Comparison of ENCODE assay signal across 22 mouse cellular contexts in genomic region chr16:67509079-67509478, GRCm38 (mm10).
DNase-seq lines count a peak whose midpoint lies in the region; ATAC-seq and TF ChIP-seq lines count a peak whose summit lies in the region.
"Had no signal": no experiment of that assay in that cellular context is flagged by ENCODE, and none has a peak within 500 bp of the region (broad histone marks: within the 10 kb centered on the region; RNA-seq: fewer than 3 reads in every experiment).

No protein-coding gene starts in this region.

- H3K36me3 ChIP-seq in hindbrain, embryonic 13.5 days = no peaks in the 10 kb centered on the region
- no peaks in the 10 kb centered on the region for H3K36me3 ChIP-seq in hindbrain, embryonic 10.5 days
- H3K36me3 ChIP-seq in midbrain, embryonic 15.5 days (replicated peaks) = no peaks in the 10 kb centered on the region
- no peaks in the 10 kb centered on the region for H3K36me3 ChIP-seq in midbrain, embryonic 13.5 days
- H3K36me3 ChIP-seq: embryonic facial prominence, embryonic 12.5 days; limb, embryonic 13.5 days; liver, embryonic 12.5 days; midbrain, embryonic 12.5 days had no signal

- no peaks in the 10 kb centered on the region for H3K27me3 ChIP-seq in cerebellum, adult 2 months (ENCODE audit: control insufficient read depth, insufficient read depth, low read length)
- no peaks in the 10 kb centered on the region for H3K27me3 ChIP-seq in hindbrain, embryonic 13.5 days
- H3K27me3 ChIP-seq in hindbrain, embryonic 10.5 days (ENCODE audit: insufficient read depth, poor library complexity, severe bottlenecking) = no peaks in the 10 kb centered on the region
- H3K27me3 ChIP-seq in midbrain, embryonic 15.5 days (replicated peaks) = no peaks in the 10 kb centered on the region
- no peaks in the 10 kb centered on the region for H3K27me3 ChIP-seq in midbrain, embryonic 13.5 days
- H3K27me3 ChIP-seq: embryonic facial prominence, embryonic 12.5 days; limb, embryonic 13.5 days; liver, embryonic 12.5 days; midbrain, embryonic 12.5 days had no signal

- H3K27ac ChIP-seq in cerebellum, adult 2 months (ENCODE audit: insufficient read depth, low read length) = no peak overlapping the region
- H3K27ac ChIP-seq in hindbrain, embryonic 13.5 days = no peak overlapping the region
- H3K27ac ChIP-seq in hindbrain, embryonic 10.5 days = no peak overlapping the region
- no peak overlapping the region for H3K27ac ChIP-seq in midbrain, embryonic 15.5 days
- no peak overlapping the region for H3K27ac ChIP-seq in midbrain, embryonic 13.5 days
- H3K27ac ChIP-seq: embryonic facial prominence, embryonic 12.5 days; limb, embryonic 13.5 days; liver, embryonic 12.5 days; midbrain, embryonic 12.5 days had no signal

- WGBS in cerebellum, adult 2 months = 51% methylated on average over 9 of the region's 9 CpGs
- 74% methylated on average over 9 of the region's 9 CpGs for WGBS in hindbrain, embryonic 13.5 days
- WGBS in hindbrain, embryonic 10.5 days = 87% methylated on average over 9 of the region's 9 CpGs
- 60% methylated on average over 9 of the region's 9 CpGs for WGBS in midbrain, embryonic 15.5 days
- 82% methylated on average over 9 of the region's 9 CpGs for WGBS in midbrain, embryonic 13.5 days

- peak overlapping the region; percentile 47 for H3K4me3 ChIP-seq in cerebellum, adult 2 months (replicated peaks; ENCODE audit: insufficient read depth, low read depth, low read length)
- no peak overlapping the region for H3K4me3 ChIP-seq in hindbrain, embryonic 13.5 days
- H3K4me3 ChIP-seq in hindbrain, embryonic 10.5 days = no peak overlapping the region
- no peak overlapping the region for H3K4me3 ChIP-seq in midbrain, embryonic 15.5 days
- H3K4me3 ChIP-seq in midbrain, embryonic 13.5 days (replicated peaks) = no peak overlapping the region
- H3K4me3 ChIP-seq: embryonic facial prominence, embryonic 12.5 days; limb, embryonic 13.5 days; liver, embryonic 12.5 days; midbrain, embryonic 12.5 days had no signal

- no peak for TF ChIP-seq POLR2A in cerebellum, adult 2 months (IDR thresholded peaks at IDR 0.05; ENCODE audit: borderline replicate concordance, insufficient read depth, low read length)

- TF ChIP-seq CTCF in cerebellum, adult 2 months (IDR thresholded peaks at IDR 0.05; ENCODE audit: borderline replicate concordance, insufficient read depth, low read depth, low read length) = no peak

- DNase-seq in cerebellum, adult 2 months = peak in 1 of 2 experiments; percentile 16
- DNase-seq in cerebellum, adult 9-11 months = no peak
- no peak for DNase-seq in hindbrain, embryonic 10.5 days (ENCODE audit: low spot score)
- DNase-seq in telencephalon, adult 2 months (ENCODE audit: low read depth, low spot score) = peak; percentile 65
- no peak for DNase-seq in urinary bladder, adult 18-20 months (ENCODE audit: low spot score in 2 of 2)
- DNase-seq: adrenal gland, postnatal 10 days; cerebellum, adult 11 months; kidney, adult 9 months; kidney, postnatal 14 days; layer of hippocampus, postnatal 36 days; lung, adult 18-20 months; lung, postnatal 10 days; thymus, adult 2 months; thymus, postnatal 4 days had no signal

- H3K4me1 ChIP-seq in cerebellum, adult 2 months (ENCODE audit: control insufficient read depth, insufficient read depth, low read length) = no peaks in the 10 kb centered on the region
- no peaks in the 10 kb centered on the region for H3K4me1 ChIP-seq in hindbrain, embryonic 13.5 days (replicated peaks)
- no peaks in the 10 kb centered on the region for H3K4me1 ChIP-seq in hindbrain, embryonic 10.5 days (replicated peaks)
- no peaks in the 10 kb centered on the region for H3K4me1 ChIP-seq in midbrain, embryonic 15.5 days
- H3K4me1 ChIP-seq in midbrain, embryonic 13.5 days (replicated peaks) = no peaks in the 10 kb centered on the region
- H3K4me1 ChIP-seq: embryonic facial prominence, embryonic 12.5 days; limb, embryonic 13.5 days; liver, embryonic 12.5 days; midbrain, embryonic 12.5 days had no signal

- no peak overlapping the region for H3K9ac ChIP-seq in hindbrain, embryonic 13.5 days
- no peak overlapping the region for H3K9ac ChIP-seq in midbrain, embryonic 15.5 days
- H3K9ac ChIP-seq in midbrain, embryonic 13.5 days (replicated peaks) = no peak overlapping the region
- H3K9ac ChIP-seq: embryonic facial prominence, embryonic 12.5 days; limb, embryonic 13.5 days; liver, embryonic 12.5 days; midbrain, embryonic 12.5 days had no signal

- H3K9me3 ChIP-seq in hindbrain, embryonic 13.5 days = no peaks in the 10 kb centered on the region
- no peaks in the 10 kb centered on the region for H3K9me3 ChIP-seq in hindbrain, embryonic 10.5 days
- H3K9me3 ChIP-seq in midbrain, embryonic 15.5 days = no peaks in the 10 kb centered on the region
- H3K9me3 ChIP-seq in midbrain, embryonic 13.5 days = no peaks in the 10 kb centered on the region
- H3K9me3 ChIP-seq: embryonic facial prominence, embryonic 12.5 days; limb, embryonic 13.5 days; liver, embryonic 12.5 days; midbrain, embryonic 12.5 days had no signal

- H3K4me2 ChIP-seq in hindbrain, embryonic 13.5 days = 0 out of 2 replicates have a peak overlapping the region, but pooled peaks have one; percentile 10
- peak overlapping the region; percentile 6; the same call in 1 of the 2 replicates for H3K4me2 ChIP-seq in midbrain, embryonic 15.5 days
- H3K4me2 ChIP-seq in midbrain, embryonic 13.5 days (replicated peaks) = no peak overlapping the region
- H3K4me2 ChIP-seq: embryonic facial prominence, embryonic 12.5 days; limb, embryonic 13.5 days; liver, embryonic 12.5 days; midbrain, embryonic 12.5 days had no signal

- no peak for ATAC-seq in hindbrain, embryonic 13.5 days (ENCODE audit: low FRiP score)
- ATAC-seq in midbrain, embryonic 15.5 days (replicated peaks) = no peak
- ATAC-seq in midbrain, embryonic 13.5 days = no peak
- ATAC-seq: intestine, embryonic 16.5 days; liver, embryonic 12.5 days had no signal
